Comparison of ENCODE assay signal across 7 mouse cellular contexts in the genomic region with DNA sequence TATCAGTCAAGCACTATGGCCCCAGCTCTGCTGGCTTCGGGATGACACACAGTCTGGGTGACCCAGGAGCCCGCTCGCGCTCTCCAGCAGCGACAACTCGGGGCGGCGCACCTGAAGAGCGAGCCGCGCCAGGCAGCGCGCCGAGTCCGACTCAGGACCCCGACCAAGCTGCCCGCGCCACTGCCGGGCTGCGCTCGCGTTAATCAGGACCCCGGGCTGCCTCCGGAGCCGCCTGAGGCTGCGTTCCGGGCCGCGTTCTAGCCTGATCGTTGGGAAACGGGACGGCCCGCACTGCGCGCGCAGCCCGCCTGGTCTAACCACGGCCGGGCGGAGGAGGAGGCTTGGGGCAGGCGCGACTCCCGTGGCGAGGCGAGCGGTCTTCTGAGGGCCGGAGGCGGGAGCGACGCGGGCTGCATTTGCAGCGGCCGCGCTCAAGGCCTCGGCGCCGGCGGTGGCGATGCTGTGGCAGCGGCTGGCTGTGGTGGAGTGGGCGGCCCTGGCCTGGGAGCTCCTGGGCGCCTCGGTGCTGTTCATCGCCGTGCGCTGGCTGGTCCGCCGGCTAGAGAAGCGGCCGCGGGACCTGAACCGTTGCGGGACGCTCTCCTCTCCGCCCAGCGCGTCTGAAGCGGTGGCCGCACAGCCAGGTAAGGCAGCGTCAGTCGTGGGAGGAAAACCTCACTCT. TPM values are rescaled to one million over a fixed set of nuclear protein-coding genes. Genes with fewer than 3 reads are reported as not detected.
A peak's percentile ranks its signal among the peaks of the same experiment; 100 is the strongest.
DNase-seq lines count a peak whose midpoint lies in the region; ATAC-seq lines count a peak whose summit lies in the region.

Gene Ankle2 (plus strand): TSS at position 225 of the 682 bp plus-strand sequence.

- peak; percentile 88 for ATAC-seq in granulocyte monocyte progenitor cell, adult 5-6 weeks (replicated peaks; ENCODE audit: poor library complexity, severe bottlenecking)
- ATAC-seq in midbrain, embryonic 13.5 days, result peak; percentile 96

- peaks cover 34% of the 10 kb centered on the region for H3K36me3 ChIP-seq in embryonic facial prominence, embryonic 10.5 days (replicated peaks)
- peaks cover 38% of the 10 kb centered on the region for H3K36me3 ChIP-seq in limb, embryonic 10.5 days
- H3K36me3 ChIP-seq in midbrain, embryonic 13.5 days, result peaks cover 25% of the 10 kb centered on the region

- H3K27ac ChIP-seq in embryonic facial prominence, embryonic 10.5 days (replicated peaks), result peak within 1 kb of the TSS; percentile 95
- H3K27ac ChIP-seq in limb, embryonic 10.5 days, result peak within 1 kb of the TSS; percentile 95
- H3K27ac ChIP-seq in midbrain, embryonic 13.5 days, result peak within 1 kb of the TSS; percentile 95

- H3K9me3 ChIP-seq in embryonic facial prominence, embryonic 10.5 days, result no peaks in the 10 kb centered on the region
- no peaks in the 10 kb centered on the region for H3K9me3 ChIP-seq in limb, embryonic 10.5 days (replicated peaks)
- H3K9me3 ChIP-seq in midbrain, embryonic 13.5 days, result no peaks in the 10 kb centered on the region

- H3K4me3 ChIP-seq in embryonic facial prominence, embryonic 10.5 days, result peak within 1 kb of the TSS; percentile 97
- peak within 1 kb of the TSS; percentile 98 for H3K4me3 ChIP-seq in limb, embryonic 10.5 days
- peak within 1 kb of the TSS; percentile 98 for H3K4me3 ChIP-seq in midbrain, embryonic 13.5 days (replicated peaks)

- H3K4me1 ChIP-seq in embryonic facial prominence, embryonic 10.5 days, result peaks cover 14% of the 10 kb centered on the region
- H3K4me1 ChIP-seq in limb, embryonic 10.5 days, result peaks cover 15% of the 10 kb centered on the region
- H3K4me1 ChIP-seq in midbrain, embryonic 13.5 days (replicated peaks), result peaks cover 24% of the 10 kb centered on the region

- under 1% methylated on average over 81 of the region's 81 CpGs for WGBS in embryonic facial prominence, embryonic 10.5 days
- WGBS in limb, embryonic 10.5 days, result under 1% methylated on average over 79 of the region's 81 CpGs
- WGBS in midbrain, embryonic 13.5 days, result under 1% methylated on average over 76 of the region's 81 CpGs

- DNase-seq in adrenal gland, postnatal 10 days, result peak; percentile 96
- DNase-seq in embryonic facial prominence, embryonic 10.5 days (ENCODE audit: low spot score), result peak; percentile 95
- peak; percentile 89 for DNase-seq in kidney, adult 11 months
- peak; percentile 97 for DNase-seq in limb, embryonic 10.5 days (ENCODE audit: low spot score)
- peak; percentile 97 for DNase-seq in spleen, adult 12 weeks (ENCODE audit: low spot score)

- H3K9ac ChIP-seq in midbrain, embryonic 13.5 days (replicated peaks), result peak within 1 kb of the TSS; percentile 98

- no peaks in the 10 kb centered on the region for H3K27me3 ChIP-seq in embryonic facial prominence, embryonic 10.5 days (replicated peaks; ENCODE audit: low read depth, poor library complexity, severe bottlenecking)
- no peaks in the 10 kb centered on the region for H3K27me3 ChIP-seq in limb, embryonic 10.5 days (ENCODE audit: low read depth, poor library complexity, severe bottlenecking)
- H3K27me3 ChIP-seq in midbrain, embryonic 13.5 days, result no peaks in the 10 kb centered on the region

- H3K4me2 ChIP-seq in midbrain, embryonic 13.5 days (replicated peaks), result peak within 1 kb of the TSS; percentile 74

RNA-seq across cellular contexts. Expression of gene Ankle2, which starts in this region (rescaled TPM):
- 10 to 100 TPM; 37.1 to 40.6 TPM for total RNA-seq in adrenal gland, postnatal 10 days (2021)
- 32.7 and 34.7 TPM in 2 replicates for polyA plus RNA-seq in embryonic facial prominence, embryonic 10.5 days (2016; fragmentation: Nextera tagmentation; extraction: Ambion mirVana)
- 31.4 and 42.7 TPM in 2 replicates for total RNA-seq in granulocyte monocyte progenitor cell, adult 5-6 weeks (2014; fragmentation: Nextera tagmentation)
- total RNA-seq in granulocyte monocyte progenitor cell, adult 5-6 weeks (2017), result 53.1 and 68.9 TPM in 2 replicates
- 32.9 and 38.7 TPM in 2 replicates for polyA plus RNA-seq in limb, embryonic 10.5 days (2016; fragmentation: Nextera tagmentation; extraction: Ambion mirVana)
- polyA plus RNA-seq in midbrain, embryonic 13.5 days (2015; fragmentation: Nextera tagmentation; extraction: Ambion mirVana), result 23.8 and 31.5 TPM in 2 replicates

Comparison
In these comparisons a context has a peak if more than half of its experiments do, and no peak if none do; other contexts are left out.
1. Peak in every context shown above with its lines: DNase-seq, ATAC-seq, H3K4me3 ChIP-seq and H3K27ac ChIP-seq.